Mouse (Mus musculus): ENCODE results near the gene Mapk10. TPM values are rescaled to one million over a fixed set of nuclear protein-coding genes. Genes with fewer than 3 reads are reported as not detected.
"Not testable (repeated sequence)": the region's sequence is repeated elsewhere in the genome, so short reads cannot be mapped to it uniquely, and the experiment has no call there.

Gene Mapk10
- polyA plus RNA-seq, 1 experiment from 2014 or later = 2.0 TPM

DNA sequence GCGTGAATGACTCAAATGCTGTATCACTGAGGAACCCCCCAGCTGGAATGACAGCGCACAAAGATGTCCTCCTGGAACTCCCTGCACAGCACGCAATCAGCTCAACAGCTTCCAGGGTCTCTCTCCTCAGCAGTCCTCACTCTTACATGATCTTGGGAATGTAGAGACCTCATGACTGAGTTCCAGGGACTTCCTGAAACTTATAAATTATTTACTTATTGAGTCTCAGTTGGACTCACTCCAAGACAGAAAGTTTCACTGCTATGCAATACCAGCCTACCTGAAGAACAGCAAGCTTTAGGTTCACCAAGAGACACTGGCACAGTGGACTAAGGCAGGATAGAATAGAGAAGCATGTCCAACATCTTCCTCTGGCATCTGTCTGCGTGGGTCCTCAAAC is 312.8 kb downstream of the Mapk10 start:
- Histone ChIP-seq H3K4me1 (replicated peaks) (no peaks in the 10 kb centered on the region), H3K9me3 (replicated peaks) (no peaks in the 10 kb centered on the region), H3K27me3 (no peaks in the 10 kb centered on the region), H3K4me2 (no peak overlapping the region), H3K36me3 (no peaks in the 10 kb centered on the region), H3K9ac (no peak overlapping the region), H3K27ac (no peak overlapping the region), H3K4me3 (no peak overlapping the region)
- WGBS = 86% methylated on average over 4 of the region's 4 CpGs
- ATAC-seq (replicated peaks; ENCODE audit: insufficient number of reproducible peaks, insufficient read depth, low FRiP score, low read depth) = no peak

DNA sequence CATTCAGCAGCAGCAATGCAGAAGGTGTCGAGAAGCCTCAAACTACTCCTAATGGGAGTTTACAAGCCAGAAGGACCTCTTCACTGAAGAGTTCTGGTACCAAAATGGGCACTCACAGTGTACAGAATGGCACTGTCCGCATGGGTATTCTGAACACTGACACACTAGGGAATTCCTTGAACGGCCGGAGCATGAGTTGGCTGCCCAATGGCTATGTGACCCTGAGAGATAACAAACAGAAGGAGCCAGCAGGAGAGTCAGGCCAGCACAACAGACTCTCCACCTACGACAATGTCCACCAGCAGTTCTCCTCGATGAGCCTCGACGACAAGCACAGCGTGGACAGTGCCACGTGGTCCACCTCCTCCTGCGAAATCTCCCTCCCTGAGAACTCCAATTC is 318.9 kb downstream of the Mapk10 start:
- Histone ChIP-seq H3K27ac (no peak overlapping the region), H3K9me3 (replicated peaks) (no peaks in the 10 kb centered on the region), H3K9ac (no peak overlapping the region), H3K4me3 (no peak overlapping the region), H3K4me1 (replicated peaks) (no peaks in the 10 kb centered on the region), H3K4me2 (no peak overlapping the region), H3K27me3 (no peaks in the 10 kb centered on the region), H3K36me3 (no peaks in the 10 kb centered on the region; the same call in 1 of the 2 replicates)
- 93% methylated on average over 11 of the region's 11 CpGs for WGBS
- no peak for ATAC-seq (replicated peaks; ENCODE audit: insufficient number of reproducible peaks, insufficient read depth, low FRiP score, low read depth)

DNA sequence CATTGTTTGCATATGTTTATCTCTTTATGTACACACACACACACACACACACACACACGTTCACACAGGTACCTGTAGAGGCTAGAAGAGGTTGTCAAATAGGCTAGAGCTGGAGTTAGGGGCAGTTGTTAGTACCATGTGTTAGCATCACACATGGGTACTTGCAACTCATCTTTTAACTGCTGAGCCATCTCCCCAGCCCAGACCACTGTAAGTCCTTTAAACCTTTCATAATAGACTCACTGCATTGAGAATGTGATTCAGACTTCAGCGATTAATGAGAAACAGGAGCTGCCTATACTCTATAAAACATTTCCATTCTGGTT is 322.0 kb downstream of the Mapk10 start:
- no peak for ATAC-seq (replicated peaks; ENCODE audit: insufficient number of reproducible peaks, insufficient read depth, low FRiP score, low read depth)
- WGBS = 90% methylated on average over 2 of the region's 2 CpGs
- no peak overlapping the region for H3K9ac ChIP-seq
- H3K9me3 ChIP-seq (replicated peaks) = no peaks in the 10 kb centered on the region
- H3K4me1 ChIP-seq (replicated peaks) = no peaks in the 10 kb centered on the region
- H3K4me2 ChIP-seq = no peak overlapping the region
- H3K27me3 ChIP-seq = no peaks in the 10 kb centered on the region
- H3K36me3 ChIP-seq = no peaks in the 10 kb centered on the region; the same call in 1 of the 2 replicates
- no peak overlapping the region for H3K27ac ChIP-seq
- H3K4me3 ChIP-seq = no peak overlapping the region

DNA sequence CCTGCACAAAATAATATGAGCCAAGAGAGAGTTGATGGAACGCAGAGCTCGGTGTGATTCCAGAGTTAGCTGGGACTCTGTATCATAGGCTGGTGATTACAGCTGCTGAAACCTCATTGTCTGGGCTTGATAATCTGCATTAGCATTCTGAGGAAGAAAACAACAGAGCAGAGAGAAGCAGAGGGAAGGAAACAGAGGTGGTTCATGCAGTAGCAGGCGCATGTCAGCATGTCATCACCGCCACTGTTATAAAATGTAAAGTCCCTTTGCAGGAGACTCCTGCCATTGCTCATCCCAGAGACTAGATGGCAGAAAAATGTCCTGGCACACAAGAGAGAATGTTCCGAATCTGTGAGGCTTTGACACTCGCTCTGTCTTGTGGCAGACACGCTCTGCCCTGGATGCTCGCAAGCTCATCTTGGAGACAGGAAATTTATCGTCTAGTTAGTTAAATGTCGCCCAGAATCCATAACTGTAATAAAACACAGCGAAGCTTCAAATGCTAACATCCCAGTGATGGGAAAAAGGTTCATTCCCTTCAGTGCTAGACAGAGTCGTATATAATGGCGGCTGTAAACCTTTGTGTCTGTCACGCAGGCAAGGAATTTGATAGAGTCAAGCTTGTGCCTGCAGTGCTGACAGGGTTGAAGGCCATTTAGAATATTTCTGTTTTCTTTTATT is 322.5 kb downstream of the Mapk10 start:
- Histone ChIP-seq H3K4me1 (replicated peaks) (no peaks in the 10 kb centered on the region), H3K36me3 (no peaks in the 10 kb centered on the region; the same call in 1 of the 2 replicates), H3K27ac (no peak overlapping the region), H3K4me2 (no peak overlapping the region), H3K9me3 (replicated peaks) (no peaks in the 10 kb centered on the region), H3K27me3 (no peaks in the 10 kb centered on the region), H3K4me3 (no peak overlapping the region), H3K9ac (no peak overlapping the region)
- no peak for ATAC-seq (replicated peaks; ENCODE audit: insufficient number of reproducible peaks, insufficient read depth, low FRiP score, low read depth)
- WGBS = 77% methylated on average over 14 of the region's 14 CpGs

DNA sequence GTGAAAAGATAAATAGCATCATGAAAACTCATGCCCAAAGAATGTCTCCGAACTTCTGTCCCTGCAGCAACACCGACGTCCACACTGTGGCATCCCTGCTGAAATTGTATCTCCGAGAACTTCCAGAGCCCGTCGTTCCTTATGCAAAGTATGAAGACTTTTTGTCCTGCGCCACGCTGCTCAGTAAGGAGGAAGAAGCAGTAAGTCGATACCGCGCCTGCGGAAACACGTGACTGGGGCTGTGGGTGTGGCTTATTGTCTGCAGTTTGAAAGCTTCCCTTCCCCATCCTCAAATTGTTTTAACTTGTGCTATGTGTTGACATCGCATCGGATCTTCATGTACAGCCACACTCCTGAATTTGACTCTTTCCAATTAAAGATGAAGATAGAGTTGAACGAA is 335.5 kb downstream of the Mapk10 start:
- 53% methylated on average over 16 of the region's 16 CpGs for WGBS
- ATAC-seq (replicated peaks; ENCODE audit: insufficient number of reproducible peaks, insufficient read depth, low FRiP score, low read depth) = no peak
- H3K9ac ChIP-seq = no peak overlapping the region
- H3K27me3 ChIP-seq = no peaks in the 10 kb centered on the region
- no peak overlapping the region for H3K4me3 ChIP-seq
- no peaks in the 10 kb centered on the region for H3K4me1 ChIP-seq (replicated peaks)
- no peak overlapping the region for H3K4me2 ChIP-seq
- no peak overlapping the region for H3K27ac ChIP-seq
- H3K36me3 ChIP-seq = no peaks in the 10 kb centered on the region; the same call in 1 of the 2 replicates
- H3K9me3 ChIP-seq (replicated peaks) = no peaks in the 10 kb centered on the region

DNA sequence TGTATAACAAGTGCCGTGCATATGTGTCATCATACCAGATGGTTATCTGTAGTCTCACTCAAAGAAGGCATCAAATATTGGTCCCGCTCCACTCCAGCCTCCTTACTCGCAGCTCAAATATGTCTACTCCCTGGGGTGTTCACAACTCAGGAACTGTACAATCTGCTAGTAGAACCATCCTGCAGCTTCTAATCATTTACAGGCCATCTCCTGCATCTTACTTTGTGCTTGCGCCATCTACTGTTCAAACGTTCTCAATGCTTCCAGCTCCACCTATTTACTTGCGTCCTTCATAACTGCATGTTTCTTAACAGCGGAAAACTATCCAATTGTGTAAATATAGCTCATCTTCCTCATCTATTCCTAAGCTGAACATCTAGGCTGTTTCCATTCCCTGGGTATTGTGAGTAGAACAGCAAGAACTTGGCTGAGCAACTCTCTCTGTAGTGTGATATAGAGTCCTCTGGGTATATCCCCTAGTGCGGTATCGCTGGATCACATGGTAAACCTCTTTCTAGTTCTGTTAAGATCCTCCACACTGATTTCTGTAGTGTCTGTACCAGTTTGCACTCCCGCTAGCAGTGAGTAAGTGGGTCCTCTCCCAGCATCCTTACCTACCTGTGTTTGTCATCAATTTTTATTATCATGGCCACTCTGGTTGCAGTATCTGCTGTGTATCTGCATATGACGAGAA is 336.4 kb downstream of the Mapk10 start:
- no peaks in the 10 kb centered on the region for H3K36me3 ChIP-seq
- no peak overlapping the region for H3K9ac ChIP-seq
- no peaks in the 10 kb centered on the region for H3K9me3 ChIP-seq (replicated peaks)
- H3K4me3 ChIP-seq = no peak overlapping the region
- no peak overlapping the region for H3K27ac ChIP-seq
- no peak overlapping the region for H3K4me2 ChIP-seq
- H3K4me1 ChIP-seq (replicated peaks) = no peaks in the 10 kb centered on the region
- H3K27me3 ChIP-seq = no peaks in the 10 kb centered on the region
- WGBS = 34% methylated on average over 11 of the region's 11 CpGs
- ATAC-seq (replicated peaks; ENCODE audit: insufficient number of reproducible peaks, insufficient read depth, low FRiP score, low read depth) = no peak

DNA sequence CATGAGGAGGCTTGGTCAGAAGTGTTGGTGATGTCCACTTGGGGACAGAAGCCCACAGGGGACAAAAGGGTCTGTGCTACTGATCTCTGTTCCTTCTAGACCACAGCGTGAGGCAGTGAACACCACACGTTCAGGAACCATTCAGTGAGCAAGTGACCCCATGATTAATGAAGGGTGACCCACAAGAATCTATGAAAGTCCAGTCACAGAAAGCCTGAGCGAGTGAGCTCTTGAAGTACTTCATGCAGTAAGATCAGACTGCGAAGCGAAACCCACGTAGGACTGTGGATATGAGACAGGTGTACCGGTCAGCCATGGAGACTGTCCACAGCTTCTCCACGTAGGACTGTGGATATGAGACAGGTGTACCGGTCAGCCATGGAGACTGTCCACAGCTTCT is 338.1 kb downstream of the Mapk10 start:
- not testable (repeated sequence) for H3K4me2 ChIP-seq; H3K9ac ChIP-seq; H3K9me3 ChIP-seq (replicated peaks); ATAC-seq (replicated peaks; ENCODE audit: insufficient number of reproducible peaks, insufficient read depth, low FRiP score, low read depth); H3K27me3 ChIP-seq; H3K27ac ChIP-seq; H3K36me3 ChIP-seq; H3K4me1 ChIP-seq (replicated peaks); H3K4me3 ChIP-seq
- 89% methylated on average over 9 of the region's 9 CpGs for WGBS

DNA sequence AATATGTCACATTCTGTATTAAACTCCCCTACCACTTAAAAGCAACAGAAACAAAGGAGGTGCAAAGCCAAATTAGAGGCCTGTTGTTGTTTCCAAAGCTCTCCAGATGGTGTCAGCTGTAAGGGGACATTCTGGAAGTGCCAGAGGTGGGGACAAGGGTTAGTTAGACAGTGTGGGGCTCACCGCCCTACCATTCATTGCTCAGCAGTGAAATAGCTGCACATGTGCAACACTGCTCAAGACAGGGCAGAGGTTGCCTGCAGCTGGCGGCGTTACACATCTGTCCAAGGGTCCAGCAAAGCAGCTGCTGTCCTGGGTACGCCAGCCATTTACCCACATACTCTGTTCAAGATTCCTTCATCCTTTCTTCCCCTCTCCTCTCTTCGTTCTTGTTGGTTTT is 342.9 kb downstream of the Mapk10 start:
- H3K9me3 ChIP-seq (replicated peaks) = no peaks in the 10 kb centered on the region
- no peaks in the 10 kb centered on the region for H3K27me3 ChIP-seq
- no peak for ATAC-seq (replicated peaks; ENCODE audit: insufficient number of reproducible peaks, insufficient read depth, low FRiP score, low read depth)
- no peaks in the 10 kb centered on the region for H3K4me1 ChIP-seq (replicated peaks)
- WGBS = 70% methylated on average over 5 of the region's 5 CpGs
- H3K36me3 ChIP-seq = no peaks in the 10 kb centered on the region
- H3K9ac ChIP-seq = no peak overlapping the region
- no peak overlapping the region for H3K27ac ChIP-seq
- H3K4me2 ChIP-seq = no peak overlapping the region
- H3K4me3 ChIP-seq = no peak overlapping the region

DNA sequence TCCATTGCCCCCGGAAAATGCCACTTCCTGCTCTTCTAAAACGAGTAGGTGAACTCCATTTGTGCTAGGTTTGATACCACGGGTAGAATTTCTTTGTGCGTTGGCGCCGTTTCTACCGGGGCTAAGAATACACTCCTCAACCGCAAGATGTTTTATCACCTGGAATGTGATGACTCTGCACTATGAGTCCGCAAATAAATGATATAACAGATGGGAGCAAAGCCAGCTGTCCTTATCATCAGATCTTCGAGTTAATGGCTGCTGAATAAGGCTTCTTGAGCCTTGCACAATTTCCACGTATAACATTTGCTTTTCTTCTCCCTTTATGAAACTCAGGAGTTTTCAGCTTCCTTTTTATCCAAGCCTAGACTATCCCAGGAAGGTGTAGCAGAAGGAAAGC is 351.4 kb downstream of the Mapk10 start:
- WGBS = 67% methylated on average over 11 of the region's 11 CpGs
- no peak overlapping the region for H3K4me2 ChIP-seq
- H3K36me3 ChIP-seq = 0 out of 2 replicates have a peak, but pooled peaks cover 3% of the 10 kb centered on the region
- H3K9ac ChIP-seq = no peak overlapping the region
- H3K9me3 ChIP-seq (replicated peaks) = no peaks in the 10 kb centered on the region
- H3K27ac ChIP-seq = no peak overlapping the region
- ATAC-seq (replicated peaks; ENCODE audit: insufficient number of reproducible peaks, insufficient read depth, low FRiP score, low read depth) = no peak
- H3K4me1 ChIP-seq (replicated peaks) = 0 out of 2 replicates have a peak, but pooled peaks cover 7% of the 10 kb centered on the region
- no peaks in the 10 kb centered on the region for H3K27me3 ChIP-seq
- no peak overlapping the region for H3K4me3 ChIP-seq

DNA sequence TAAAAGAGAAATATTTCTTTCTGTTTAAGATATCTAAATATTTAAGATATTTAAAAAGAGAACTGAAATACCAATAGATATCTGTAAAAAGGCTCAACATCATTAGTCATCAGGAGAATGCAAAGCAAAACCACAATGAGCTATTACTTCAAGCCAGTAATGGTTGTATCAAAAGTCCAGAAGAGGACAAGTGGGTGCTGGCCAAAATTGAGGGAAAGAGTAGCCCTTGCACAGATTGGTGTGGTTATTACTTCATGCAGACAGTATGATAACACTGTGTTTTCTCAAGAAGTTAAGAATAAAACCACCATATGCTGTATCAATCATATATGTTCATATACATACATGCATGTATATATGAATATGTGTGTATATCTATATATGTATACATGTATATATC is 353.1 kb downstream of the Mapk10 start:
- Histone ChIP-seq H3K4me3 (no peak overlapping the region), H3K4me2 (no peak overlapping the region), H3K9ac (no peak overlapping the region), H3K27ac (no peak overlapping the region), H3K27me3 (no peaks in the 10 kb centered on the region), H3K36me3 (0 out of 2 replicates have a peak, but pooled peaks cover 3% of the 10 kb centered on the region), H3K4me1 (replicated peaks) (0 out of 2 replicates have a peak, but pooled peaks cover 9% of the 10 kb centered on the region), H3K9me3 (replicated peaks) (no peaks in the 10 kb centered on the region)
- no peak for ATAC-seq (replicated peaks; ENCODE audit: insufficient number of reproducible peaks, insufficient read depth, low FRiP score, low read depth)
